Mouse (Mus musculus) fibroblast of lung, adult 2 months (primary cell): ENCODE measurements around the gene Elp5.

Experiments
- DNase-seq: peaks from one replicate; pipeline ENCODE4 v3.0.0-alpha.2; 2011; ENCODE audit warnings: low read depth

The Elp5 gene

DNA sequence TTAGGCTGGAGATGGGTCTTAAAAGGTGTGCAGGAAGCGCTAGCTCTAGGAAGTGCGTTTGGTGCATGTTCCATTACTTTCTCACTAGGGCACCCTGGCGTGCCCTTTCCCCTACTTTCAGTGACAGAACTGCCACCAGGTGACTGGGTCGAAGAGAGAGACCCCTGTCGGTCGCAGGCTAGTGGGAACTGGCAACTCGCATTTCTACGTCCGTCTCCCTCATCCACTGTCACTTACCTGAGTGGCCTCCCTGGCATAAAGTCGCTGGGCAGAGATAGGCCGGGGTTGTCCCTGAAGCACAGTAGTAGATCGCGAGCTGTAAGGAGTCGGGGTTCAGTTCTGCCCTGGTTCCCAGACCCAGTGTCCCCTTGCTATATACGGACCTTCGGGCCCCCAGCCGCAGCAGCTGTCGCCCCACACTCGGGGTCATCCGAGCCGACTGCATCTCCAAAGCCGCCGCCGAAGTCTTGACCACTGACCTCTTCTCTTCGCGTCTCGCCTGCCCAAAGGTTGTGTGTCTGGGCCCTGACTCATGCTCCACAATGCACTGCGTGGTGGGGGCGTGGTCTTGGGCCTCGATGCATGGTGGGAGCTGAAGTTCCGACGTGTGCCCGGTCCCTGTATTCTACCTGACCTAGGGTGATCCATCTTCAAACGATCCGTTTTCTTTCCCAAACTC, 32.7 kb upstream of the Elp5 start, which contains the start of gene Acadvl:
TSS of gene Acadvl (minus strand) at position 532 of the 679 bp plus-strand sequence.
- peak; percentile 72 for DNase-seq

DNA sequence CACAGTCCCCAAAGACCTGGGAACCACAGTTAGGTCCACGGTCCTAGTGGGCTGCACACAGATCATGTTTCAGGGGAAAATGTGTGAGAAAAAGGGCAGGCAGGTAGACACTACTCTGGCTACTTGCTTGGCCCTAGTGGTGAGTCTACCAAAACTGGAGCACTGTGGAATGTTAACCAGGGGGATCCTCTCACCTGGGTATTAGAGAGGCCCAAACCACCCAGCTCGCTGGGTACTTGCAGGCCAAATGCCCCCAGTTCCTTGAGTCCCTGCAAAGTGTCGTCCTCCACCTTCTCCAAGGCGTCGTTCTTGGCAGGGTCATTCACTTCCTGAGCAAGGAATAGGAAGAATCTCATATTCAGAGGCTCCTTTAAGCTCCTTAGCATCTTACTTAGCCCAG, 31.7 kb upstream of the Elp5 start:
- no peak for DNase-seq

DNA sequence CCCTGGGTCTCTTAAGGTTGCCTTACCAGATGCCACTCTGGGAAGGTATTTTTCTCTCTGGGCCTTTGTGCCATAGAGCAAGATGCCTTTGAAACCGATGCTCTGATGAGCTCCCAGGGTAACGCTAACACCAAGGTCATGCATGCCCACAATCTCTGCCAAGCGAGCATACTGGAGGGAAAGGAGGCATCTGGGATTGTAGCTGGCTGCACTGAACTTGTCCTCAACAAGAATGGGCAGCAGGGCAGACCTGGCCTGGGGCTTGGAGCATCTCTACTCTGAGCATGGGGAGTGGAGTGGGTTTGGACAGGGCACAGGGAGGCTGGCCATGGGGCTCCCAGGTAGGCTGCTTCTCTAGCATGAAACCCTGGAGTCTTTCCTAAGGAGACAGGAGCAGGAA, 31.1 kb upstream of the Elp5 start:
- DNase-seq = no peak

DNA sequence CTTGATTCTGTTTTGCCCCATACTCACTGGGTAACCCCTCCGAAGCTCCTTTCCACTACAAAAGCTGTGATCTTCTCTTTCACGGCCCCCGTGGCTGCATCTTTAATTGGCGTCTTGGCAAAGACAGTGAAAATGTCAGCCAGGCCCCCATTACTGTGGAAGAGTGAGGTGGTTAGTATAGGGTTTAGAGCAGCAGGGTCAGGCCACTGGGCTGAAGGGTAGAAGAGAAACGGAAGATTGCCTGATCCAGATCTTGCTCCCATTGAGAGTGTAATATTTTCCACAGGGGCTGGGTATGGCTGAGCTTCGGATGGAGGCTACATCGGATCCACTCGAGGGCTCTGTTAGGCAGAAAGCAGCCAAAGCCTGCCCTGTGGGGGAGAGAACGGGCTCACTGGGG, 30.6 kb upstream of the Elp5 start:
- DNase-seq = no peak

DNA sequence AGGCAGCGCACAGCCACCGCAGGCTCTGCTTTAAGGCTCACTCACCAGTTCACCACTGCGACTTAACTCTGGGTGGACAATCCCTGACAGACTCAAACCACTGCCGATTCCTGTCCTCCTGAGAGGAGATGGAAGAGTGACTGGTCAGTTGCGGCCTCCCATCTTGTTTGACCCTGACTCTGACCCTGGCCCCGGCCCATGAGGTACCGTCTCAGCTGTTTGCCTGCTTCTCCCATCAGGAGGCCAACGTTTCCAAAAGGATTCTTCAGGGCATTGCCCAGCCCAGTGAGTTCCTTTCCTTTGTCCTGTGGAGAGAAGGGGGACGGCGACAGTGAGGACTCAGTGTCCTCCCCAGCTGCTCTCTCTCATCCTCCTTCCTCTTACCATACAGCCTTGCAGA, 28.6 kb upstream of the Elp5 start:
- no peak for DNase-seq

DNA sequence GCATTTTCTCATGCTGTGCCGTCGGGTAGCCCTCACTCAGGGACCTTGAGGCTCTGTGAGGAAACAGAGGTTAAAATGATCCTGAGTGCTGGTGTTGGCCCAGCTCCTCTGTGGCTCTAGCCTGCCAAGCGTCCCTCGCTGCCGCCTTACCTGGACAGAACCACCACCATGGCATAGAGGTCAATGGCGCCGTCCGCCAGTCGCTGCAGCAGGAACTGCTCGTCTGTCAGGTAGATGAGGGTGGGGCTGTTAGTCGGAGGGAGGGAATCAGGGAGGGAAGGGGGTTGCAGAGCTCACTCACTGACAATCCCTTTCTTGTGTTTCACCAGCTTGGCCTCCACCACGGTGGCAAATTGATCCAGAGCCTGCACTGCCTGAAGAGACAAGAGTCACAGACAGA, 28.2 kb upstream of the Elp5 start:
- DNase-seq = no peak

DNA sequence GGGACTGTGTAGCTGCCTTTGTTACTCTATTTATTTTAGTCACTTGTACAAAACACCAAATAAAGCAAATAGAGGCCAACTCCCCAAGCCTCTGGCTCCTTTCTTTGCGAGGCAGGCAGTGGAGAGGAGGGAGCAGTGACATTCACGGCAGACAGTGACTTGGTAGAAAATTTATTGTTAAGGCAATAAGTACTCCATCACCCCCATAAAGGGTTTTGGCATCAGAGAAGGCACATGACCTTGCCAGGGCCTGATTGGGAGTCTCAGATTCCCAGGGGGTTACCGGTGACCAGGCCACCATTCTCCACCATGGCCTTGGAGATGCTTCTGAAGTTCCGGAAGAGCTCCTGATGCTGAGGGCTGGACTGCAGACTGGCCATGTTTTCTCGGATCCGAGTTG, 27.7 kb upstream of the Elp5 start:
- no peak for DNase-seq

DNA sequence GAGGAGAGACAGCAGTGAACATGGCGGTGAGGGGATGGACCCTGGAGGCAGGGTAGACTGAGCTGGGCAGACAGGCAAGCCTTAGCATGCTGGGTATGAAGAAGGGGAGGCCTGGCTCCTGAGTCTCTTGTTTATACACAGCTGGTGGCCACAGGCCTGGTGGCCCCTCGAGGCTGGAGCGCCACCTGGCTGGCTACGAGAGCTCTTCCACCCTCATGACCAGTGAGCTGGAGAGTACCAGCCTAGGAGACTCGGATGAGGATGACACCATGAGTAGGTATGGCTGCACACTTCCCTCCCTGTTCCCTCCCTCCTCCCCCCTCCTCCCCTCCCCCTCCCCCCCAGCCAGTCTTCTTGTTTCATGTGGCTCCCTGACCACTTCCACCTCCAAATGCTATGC, 23.2 kb upstream of the Elp5 start:
- DNase-seq = no peak

DNA sequence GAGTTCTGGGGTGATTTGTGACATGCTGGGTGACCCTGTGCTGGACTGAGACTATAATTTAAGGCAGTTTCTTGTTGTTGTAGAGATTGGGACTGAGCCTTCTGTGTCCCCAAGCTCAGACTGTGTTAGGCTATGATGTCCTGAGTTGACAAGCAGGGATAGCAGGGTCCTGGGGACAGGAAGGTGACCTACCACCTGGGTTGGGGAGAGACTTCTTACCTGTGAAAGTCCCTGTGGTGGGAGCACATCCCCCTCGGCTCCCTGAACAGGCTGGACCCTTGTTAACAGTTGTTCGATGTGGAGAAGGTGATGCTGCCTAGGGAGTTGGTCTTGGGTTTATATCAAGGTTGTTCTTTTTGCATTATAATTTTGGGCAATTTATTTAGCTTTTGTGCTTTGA, 20.2 kb upstream of the Elp5 start:
- DNase-seq = no peak

DNA sequence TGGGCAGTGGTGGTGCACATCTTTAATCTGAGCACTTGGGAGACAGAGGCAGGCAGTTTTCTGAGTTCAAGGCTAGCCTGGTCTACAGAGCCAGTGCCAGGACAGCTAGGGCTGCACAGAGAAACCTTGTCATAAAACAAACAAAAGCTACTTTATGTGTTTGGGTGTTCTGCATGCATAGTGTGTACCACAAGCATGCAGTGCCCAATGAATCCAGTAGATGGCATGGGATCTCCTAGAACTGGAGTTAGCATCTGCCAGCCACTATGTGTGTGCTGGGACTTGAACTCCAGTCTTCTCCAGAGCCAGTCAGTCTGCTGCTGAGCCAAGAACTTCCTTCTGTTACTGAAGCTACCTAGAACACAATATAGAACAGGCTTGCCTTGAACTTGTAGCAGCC, 19.5 kb upstream of the Elp5 start:
- DNase-seq = no peak

DNA sequence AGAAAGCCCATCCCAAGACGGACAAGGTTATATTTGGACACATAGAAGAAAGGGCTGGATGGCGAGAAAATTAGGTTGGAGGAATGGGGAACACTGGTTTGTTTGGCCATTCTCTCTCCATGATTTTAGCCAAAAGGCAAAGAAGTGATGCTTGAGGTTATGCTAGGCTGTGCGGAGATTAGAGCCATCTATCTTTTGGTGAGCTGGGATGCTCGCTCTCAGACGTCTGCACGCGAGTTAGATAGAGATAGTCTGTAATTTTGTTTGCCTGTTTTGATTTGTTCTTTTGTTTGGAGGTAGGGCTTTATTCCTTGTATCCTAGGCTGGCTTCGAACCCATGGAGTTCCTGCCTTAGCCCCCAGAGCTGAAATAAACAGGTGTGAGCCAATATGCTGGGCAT, 18.8 kb upstream of the Elp5 start:
- no peak for DNase-seq

DNA sequence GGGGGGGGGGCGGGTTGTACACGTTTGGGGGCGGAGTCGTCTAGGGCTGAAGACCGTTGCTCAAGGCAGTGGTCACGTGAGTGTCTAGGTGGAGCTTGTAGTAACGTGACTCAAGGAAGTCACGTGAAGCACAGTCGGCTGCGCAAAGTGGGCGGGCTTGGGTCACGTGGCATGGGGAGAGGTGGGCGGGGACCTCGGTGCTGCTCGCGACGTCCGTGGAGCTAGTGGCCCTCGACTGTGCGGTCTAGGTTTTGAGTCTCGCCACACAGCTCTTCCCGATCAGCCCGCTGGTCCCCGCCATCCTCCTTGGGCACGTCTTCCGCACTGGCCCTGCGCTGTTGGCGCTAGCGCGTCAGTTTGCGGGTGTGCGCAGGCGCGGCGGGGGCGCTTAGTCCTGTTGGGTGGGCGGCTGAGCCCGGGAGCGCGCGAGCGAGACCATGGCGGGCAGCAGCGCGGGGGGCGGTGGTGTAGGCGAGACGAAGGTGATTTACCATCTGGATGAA, 18.1 kb upstream of the Elp5 start, which contains the start of gene Dvl2:
TSS of gene Dvl2 (plus strand) at position 200 of the 503 bp plus-strand sequence.
- peak; percentile 94 for DNase-seq

DNA sequence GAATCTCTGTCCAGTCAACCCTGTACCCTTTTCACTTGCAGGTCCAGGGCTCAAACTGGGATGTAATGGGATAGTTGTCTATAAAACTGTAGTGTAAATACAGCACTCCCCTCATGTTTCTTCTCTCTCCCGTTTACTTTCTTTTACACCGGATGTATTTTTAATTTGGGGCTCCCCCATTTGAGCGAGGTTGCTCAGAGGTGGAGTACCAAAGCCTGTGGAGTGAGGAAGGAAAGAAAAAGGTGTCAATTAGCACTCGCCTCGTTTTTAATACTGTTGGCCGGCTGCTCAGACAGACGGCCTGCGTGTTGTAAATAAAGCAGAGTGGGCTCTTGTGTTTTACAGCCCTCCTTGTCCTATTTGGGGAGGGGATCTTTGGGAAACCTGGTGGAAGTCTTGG, 17.3 kb upstream of the Elp5 start:
- no peak for DNase-seq

DNA sequence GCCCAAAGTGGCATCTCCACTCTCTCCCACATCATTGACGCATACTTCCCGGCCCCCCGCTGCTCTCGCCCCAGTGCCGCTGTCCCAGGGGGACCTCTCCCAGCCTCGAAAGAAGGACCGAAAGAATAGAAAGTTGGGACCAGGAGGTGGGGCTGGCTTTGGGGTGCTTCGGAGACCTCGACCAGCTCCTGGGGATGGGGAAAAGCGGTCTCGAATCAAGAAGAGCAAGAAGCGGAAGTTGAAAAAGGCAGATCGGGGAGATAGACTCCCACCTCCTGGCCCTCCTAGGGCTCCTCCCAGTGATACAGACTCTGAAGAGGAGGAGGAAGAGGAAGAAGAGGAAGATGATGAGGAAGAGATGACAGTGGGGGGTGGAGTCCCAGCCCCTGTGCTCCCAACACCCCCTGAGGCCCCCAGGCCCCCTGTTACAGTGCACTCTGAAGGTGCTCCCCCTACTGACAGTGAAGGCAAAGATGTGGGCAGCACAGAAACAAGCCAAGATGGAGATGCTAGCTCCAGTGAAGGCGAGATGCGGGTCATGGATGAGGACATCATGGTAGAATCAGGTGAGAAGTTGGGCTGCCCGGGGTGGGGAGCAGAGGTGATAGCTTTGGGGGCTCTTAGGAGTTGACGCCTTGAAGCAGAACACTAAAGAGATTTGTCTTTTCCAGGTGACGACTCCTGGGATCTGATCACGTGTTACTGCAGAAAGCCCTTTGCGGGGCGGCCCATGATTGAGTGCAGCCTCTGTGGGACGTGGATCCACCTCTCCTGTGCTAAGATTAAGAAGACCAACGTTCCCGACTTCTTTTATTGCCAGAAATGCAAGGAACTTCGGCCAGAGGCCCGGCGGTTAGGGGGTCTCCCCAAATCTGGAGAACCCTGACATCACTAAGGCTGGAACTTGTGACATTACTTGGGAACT, 16.5 kb upstream of the Elp5 start:
- no peak for DNase-seq

DNA sequence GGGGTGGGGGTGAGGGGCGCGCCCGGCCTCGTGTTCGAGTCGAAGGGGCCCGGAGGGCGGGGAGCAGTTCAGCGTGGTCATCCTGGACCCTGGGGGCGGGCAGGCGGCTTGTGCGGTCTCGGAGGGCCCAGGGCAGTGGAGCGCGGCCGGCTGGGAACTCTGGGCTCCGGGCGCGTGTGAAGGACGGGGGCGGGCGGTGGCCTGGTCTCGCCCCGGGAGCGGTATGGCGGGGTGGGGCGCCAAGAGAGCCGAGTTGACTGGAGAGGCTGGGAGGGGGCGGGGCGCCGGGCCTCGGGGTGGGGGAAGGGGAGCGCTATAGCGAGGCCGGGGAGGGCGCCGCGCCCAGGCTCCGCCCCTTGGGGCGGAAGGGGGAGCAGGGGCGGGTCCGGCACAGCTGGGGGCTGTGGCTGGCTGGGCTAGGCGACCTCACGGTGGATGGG, 14.8 kb upstream of the Elp5 start:
- DNase-seq = no peak

DNA sequence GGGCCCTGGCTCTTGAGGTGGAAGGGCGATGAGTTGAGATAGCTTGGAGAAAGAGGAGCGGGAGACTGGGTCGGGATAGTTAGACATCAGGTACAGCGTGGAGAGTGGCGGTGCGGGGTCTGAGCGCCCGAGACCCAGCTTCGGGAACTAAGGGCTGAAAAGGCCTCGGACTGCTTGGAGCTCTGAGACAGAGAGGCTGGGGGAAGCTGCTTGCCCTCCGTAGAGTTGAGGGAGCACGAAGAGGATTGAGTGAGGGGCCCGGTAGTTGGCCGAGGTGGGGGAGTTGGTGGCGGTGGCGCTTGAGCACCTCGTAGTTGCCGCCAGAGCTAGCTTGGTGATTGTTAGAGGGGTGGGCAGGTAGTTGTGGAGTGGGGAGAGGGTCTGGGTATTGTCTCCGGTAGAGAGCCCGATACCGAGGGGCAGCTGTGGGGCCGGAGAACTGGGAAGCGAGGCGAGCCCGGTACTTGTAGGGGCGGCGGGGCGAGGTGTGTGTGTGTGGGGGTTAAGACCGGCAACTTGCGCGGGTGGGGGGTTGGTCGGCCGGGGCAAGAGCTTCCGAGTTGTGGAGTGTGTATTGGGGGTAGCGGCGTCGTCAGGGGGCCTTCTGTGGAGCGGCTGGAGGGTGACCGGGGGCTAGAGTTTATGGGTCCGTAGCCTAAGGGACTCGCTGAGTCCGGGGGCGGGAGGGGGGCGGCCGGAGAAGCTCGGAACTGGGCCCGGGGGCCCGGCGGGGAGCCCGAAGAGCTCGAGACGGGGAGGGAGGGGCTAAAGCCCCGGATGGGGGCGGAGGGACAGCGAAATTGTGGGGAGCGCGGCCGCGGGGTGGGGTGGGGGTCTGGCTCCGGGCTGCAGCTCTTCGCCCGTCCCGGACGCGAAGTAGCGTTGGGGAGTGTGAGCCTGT, 14.1 kb upstream of the Elp5 start:
- no peak for DNase-seq

DNA sequence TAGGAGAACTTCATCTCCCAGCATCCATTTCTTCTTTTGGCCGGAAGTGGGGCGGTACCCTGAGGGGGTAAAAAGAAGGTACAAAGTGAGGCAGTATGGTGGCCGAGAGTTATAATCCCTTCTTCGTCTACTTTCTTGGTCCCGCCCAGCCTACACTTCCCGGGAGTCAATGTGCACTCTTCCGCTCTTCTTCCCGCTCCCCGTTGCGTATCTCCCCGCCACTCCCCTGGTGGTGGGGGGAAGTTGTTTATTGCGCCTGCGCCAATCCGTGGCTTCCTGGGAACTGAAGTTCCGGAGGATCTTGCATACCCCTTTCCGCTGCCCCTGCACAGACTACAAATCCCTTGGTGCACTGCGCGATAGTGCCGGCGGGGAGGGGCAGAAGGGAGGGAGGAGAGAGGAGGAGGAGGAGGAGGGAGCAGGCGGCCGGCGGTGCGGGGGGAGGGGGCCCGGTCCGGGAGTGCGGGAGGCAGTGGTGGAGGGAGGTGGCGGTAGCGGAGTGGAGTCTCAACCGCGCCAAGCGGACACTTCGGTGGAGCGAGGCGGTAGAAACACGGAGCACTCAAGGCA, 13.2 kb upstream of the Elp5 start, which contains the start of gene Phf23:
TSS of gene Phf23 (plus strand) at position 387 of the 570 bp plus-strand sequence.
- peak; percentile 98 for DNase-seq

DNA sequence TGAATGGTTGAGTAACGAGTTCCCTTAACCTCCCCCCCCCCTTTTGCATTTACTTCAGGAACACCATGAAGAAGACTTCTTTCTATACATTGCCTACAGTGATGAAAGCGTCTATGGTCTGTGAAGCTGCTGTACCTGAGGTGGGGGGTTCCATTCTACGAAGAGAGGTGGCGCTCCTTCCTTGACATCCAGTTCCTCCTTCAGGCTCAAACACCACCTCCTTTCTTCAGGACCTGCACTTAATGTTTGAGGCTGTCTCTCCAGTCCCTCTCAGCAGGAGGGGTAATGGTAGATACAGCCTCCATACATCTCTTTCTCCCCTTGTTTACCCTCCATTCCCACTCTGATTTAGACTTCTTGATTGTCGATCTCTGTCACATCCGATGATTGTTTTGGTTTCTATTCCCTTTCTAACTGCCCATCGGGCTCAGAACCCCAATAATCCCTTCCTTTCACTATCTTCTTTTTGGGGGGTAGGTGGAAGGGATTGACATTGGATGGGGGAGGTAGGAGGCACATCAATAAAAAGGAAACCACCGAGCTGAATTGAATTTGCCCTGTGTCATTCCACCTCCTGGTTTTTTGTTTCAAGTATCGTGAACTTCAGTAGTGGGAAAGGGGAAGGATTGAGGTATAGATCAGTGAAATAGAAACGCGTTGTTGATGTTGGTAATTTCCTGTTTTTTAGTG, 12.2 kb upstream of the Elp5 start:
- DNase-seq = no peak

DNA sequence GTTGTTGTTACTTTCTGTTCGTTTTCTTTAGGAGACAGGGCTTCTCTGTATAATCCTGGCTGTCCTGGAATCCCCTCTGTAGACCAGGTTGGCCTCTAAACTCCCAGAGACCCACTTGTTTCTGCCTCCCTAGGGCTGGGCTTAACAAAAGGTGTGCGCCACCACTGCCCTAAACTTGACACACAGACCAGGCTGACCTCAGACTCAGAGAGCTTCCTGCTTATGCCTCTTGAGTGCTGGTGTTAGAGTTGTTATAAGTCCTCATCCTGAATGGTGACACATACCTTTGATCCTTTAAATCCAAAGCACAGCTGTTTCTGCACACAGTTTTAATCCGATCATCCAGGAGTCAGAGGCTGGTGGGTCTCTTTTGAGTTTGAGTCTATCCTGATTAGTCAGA, 10.6 kb upstream of the Elp5 start:
- no peak for DNase-seq

DNA sequence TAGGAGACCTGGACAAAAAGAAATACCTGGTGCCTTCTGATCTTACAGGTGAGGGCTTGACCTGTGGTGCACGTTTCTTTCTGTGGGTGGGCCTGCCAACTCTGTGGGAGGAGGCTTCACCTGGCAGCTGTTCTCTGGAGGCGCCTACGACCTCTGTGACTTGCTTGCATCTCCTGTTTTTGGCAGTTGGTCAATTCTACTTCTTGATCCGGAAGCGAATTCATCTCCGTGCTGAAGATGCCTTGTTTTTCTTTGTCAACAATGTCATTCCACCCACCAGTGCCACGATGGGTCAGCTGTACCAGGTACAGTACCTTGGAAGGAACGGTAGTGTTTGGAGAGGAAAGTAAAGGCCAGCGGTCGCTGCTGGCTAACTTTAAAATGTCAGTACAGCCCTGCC, 10.1 kb upstream of the Elp5 start:
- DNase-seq = no peak

DNA sequence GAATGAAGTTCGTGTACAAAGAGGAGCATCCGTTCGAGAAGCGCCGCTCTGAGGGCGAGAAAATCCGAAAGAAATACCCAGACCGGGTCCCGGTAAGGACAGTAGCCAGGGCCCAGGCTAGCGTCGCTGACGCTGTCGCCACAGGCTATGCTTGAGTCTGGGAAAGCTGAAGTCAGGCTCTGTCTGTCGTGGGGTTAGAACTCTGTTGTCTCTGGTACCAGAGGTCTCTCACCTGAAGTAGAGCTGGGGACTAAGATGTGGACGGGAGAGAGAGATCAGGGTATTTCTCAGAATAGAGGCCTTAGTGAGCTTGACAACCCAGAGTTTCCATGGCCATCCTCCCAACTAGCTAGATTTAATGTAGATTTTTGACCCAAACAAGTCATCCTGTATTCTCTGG, 9.4 kb upstream of the Elp5 start:
- no peak for DNase-seq
